Mouse (Mus musculus) embryonic facial prominence, embryonic 11.5 days (tissue): Measurements from ENCODE around the gene Rgs3. TPM values are rescaled to one million over a fixed set of nuclear protein-coding genes. Genes with fewer than 3 reads are reported as not detected.

Experiments used
- ATAC-seq: fragments of 200-750 bp; cut with Nextera tagmentation; replicated peaks from 2 replicates; pipeline ENCODE4 v1.8.0; 2017; ENCODE audit warnings: low read depth; ENCODE audit not compliant: insufficient number of reproducible peaks, low FRiP score, low TSS enrichment
- DNase-seq: peaks from one replicate; pipeline ENCODE4 v3.0.0-alpha.2; 2015; ENCODE audit warnings: low spot score
- H3K27ac ChIP-seq: fragments of 300-500 bp; sonication (generic); replicated peaks from 2 replicates; pipeline ENCODE4 v1.5.1; 2014; ENCODE audit warnings: mild to moderate bottlenecking, low read depth, low read length, control low read depth
- H3K27me3 ChIP-seq: fragments of 300-500 bp; sonication (generic); 2 replicates; pipeline ENCODE4 v1.6.1; 2014; ENCODE audit warnings: mild to moderate bottlenecking, low read length, moderate library complexity, mixed read lengths; ENCODE audit not compliant: control insufficient read depth, insufficient read depth
- H3K36me3 ChIP-seq: fragments of 300-500 bp; sonication (generic); replicated peaks from 2 replicates; pipeline ENCODE4 v1.6.1; 2014; ENCODE audit warnings: low read depth, mild to moderate bottlenecking, low read length, moderate library complexity, mixed read lengths; ENCODE audit not compliant: control insufficient read depth, insufficient read depth
- H3K4me1 ChIP-seq: fragments of 300-500 bp; sonication (generic); 2 replicates; pipeline ENCODE4 v1.6.1; 2014; ENCODE audit warnings: low read length, mixed read lengths; ENCODE audit not compliant: control insufficient read depth, insufficient read depth
- H3K4me2 ChIP-seq: fragments of 300-500 bp; sonication (generic); 2 replicates; pipeline ENCODE4 v1.6.1; 2014; ENCODE audit warnings: low read depth, mild to moderate bottlenecking, control low read depth, low read length, moderate library complexity
- H3K4me3 ChIP-seq: fragments of 300-500 bp; sonication (generic); 2 replicates; pipeline ENCODE4 v1.5.1; 2014; ENCODE audit warnings: low read depth, low read length, control low read depth
- H3K9ac ChIP-seq: fragments of 300-500 bp; sonication (generic); replicated peaks from 2 replicates; pipeline ENCODE4 v1.6.1; 2014; ENCODE audit warnings: mild to moderate bottlenecking, control low read depth, low read length
- H3K9me3 ChIP-seq: fragments of 300-500 bp; sonication (generic); replicated peaks from 2 replicates; pipeline ENCODE4 v1.6.1; 2016; ENCODE audit warnings: mild to moderate bottlenecking, low read length, inconsistent platforms, mixed read lengths; ENCODE audit not compliant: control insufficient read depth
- WGBS: fragments of 180-500 bp; shearing (Covaris S2); extraction: QIAGEN DNeasy Blood & Tissue Kit; methylation state at CpG from one replicate; pipeline ENCODE4 v1.1.7; 2014; 5-methylcytosine and 5-hydroxymethylcytosine counted together
- polyA plus RNA-seq: library from polyadenylated mRNA; unstranded; fragments of >200 nt; fragmentation: Nextera tagmentation; extraction: Ambion mirVana; gene quantifications from 2 replicates; pipeline ENCODE4 v1.2.1, GENCODE M21; 2014

Rgs3 gene
- polyA plus RNA-seq, 1 experiment from 2014 or later, result 24.8 TPM

DNA sequence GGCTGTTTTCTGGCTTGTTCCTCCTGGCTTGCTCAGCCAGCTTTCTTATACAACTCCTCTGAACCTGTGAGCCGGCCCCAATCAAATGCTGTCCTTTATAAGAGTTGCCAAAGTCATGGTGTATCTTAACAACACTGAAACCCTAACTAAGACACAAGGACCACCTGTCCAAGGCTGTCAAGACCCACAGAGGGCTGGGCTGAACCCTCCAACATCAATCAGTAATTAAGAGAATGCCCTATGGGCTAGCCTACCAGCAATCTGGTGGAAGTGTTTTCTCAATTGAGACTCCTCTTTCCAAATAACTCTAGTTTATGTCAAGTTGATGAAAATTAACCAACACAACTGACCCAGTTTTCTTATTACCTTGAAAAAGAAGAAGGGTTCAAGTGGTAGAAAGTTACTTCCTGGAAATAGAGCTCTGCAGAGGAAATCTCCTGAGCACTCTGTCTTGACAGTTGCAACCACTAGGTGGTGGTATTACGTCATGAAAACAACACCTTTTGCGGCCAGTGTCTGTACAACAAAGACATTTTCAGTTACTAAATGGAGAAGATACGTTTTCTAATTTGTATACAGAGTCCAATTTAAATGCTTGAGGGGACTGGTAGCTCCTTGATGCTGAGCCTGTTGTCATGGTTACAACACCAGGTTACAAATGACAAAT is 1.4 kb downstream of the Rgs3 start:
- no peak overlapping the region for H3K4me3 ChIP-seq
- no peaks in the 10 kb centered on the region for H3K36me3 ChIP-seq
- 24% methylated on average over 4 of the region's 4 CpGs for WGBS
- no peak; the same call in 1 of the 2 replicates for ATAC-seq
- DNase-seq, result peak; percentile 89
- H3K27me3 ChIP-seq, result no peaks in the 10 kb centered on the region
- no peak overlapping the region for H3K9ac ChIP-seq
- H3K27ac ChIP-seq, result no peak overlapping the region
- H3K9me3 ChIP-seq, result no peaks in the 10 kb centered on the region
- no peak overlapping the region for H3K4me2 ChIP-seq
- no peaks in the 10 kb centered on the region for H3K4me1 ChIP-seq

DNA sequence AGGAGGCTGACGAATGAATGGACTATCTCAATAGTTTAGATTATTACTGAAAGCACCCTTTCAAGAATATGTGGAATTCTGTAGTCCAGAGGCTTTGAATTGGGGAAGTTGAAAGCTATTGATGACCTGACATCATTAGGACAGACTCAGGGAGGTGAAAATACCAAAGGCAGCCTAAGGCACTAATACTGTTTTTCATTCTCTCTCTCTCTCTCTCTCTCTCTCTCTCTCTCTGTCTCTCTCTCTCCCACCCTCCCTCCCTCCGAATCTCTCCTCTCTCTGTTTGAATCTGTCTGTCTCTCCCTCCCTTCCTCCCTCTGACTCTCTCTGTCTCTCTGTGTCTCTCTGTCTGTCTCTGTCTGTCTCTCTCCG is 2.0 kb downstream of the Rgs3 start:
- H3K9ac ChIP-seq, result no peak overlapping the region
- H3K27ac ChIP-seq, result no peak overlapping the region
- no peak overlapping the region for H3K4me2 ChIP-seq
- H3K4me1 ChIP-seq, result no peaks in the 10 kb centered on the region
- no peak overlapping the region for H3K4me3 ChIP-seq
- H3K27me3 ChIP-seq, result no peaks in the 10 kb centered on the region
- H3K36me3 ChIP-seq, result no peaks in the 10 kb centered on the region
- DNase-seq (no peak), ATAC-seq (no peak)
- WGBS, result 58% methylated on average over 3 of the region's 3 CpGs
- no peaks in the 10 kb centered on the region for H3K9me3 ChIP-seq

DNA sequence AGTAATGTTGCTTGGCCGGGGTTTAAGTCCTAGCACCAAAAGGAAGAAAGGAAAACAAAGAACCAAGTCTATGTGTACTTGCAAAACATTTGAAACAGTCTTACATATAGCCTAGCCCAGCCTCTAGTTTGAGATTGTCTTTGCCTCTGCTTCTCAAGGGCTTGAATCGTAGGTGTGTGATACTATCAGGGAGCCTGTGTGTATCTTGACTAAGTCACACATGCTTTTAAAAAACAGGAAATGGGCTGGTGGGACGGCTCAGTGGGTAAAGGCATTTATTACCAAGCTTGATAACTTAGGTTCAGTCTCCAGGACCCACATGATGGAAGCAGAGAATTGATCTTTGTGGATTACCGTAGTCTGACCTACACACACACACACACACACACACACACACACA is 2.4 kb downstream of the Rgs3 start:
- no peak overlapping the region for H3K4me2 ChIP-seq
- no peak overlapping the region for H3K4me3 ChIP-seq
- 77% methylated on average over 4 of the region's 4 CpGs for WGBS
- H3K27me3 ChIP-seq, result no peaks in the 10 kb centered on the region
- no peak overlapping the region for H3K9ac ChIP-seq
- no peak overlapping the region for H3K27ac ChIP-seq
- H3K36me3 ChIP-seq, result no peaks in the 10 kb centered on the region
- ATAC-seq (no peak), DNase-seq (no peak)
- H3K9me3 ChIP-seq, result no peaks in the 10 kb centered on the region
- no peaks in the 10 kb centered on the region for H3K4me1 ChIP-seq

DNA sequence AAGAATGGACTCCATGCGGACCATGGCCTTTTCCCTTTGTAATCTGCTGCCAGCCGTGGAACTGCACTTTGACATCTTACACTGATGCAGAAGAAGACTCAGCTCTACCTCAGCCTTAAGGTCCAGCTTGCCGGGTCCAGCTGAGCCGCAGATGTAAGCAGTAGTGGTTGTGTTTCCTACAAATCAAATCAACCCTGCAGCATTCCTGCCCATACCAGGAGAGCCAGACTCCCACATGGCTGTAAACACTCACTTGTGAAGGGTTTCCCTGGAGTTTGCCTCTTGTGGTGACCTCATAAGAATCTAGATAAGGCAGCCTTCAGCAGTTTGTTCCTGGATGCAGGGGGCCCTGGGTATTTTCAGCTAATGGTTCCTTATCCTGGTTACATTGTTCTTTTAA is 6.9 kb downstream of the Rgs3 start:
- no peak overlapping the region for H3K4me2 ChIP-seq
- H3K27me3 ChIP-seq, result no peaks in the 10 kb centered on the region
- no peaks in the 10 kb centered on the region for H3K36me3 ChIP-seq
- H3K4me1 ChIP-seq, result no peaks in the 10 kb centered on the region
- no peak overlapping the region for H3K27ac ChIP-seq
- ATAC-seq (no peak), DNase-seq (no peak)
- H3K9ac ChIP-seq, result no peak overlapping the region
- H3K4me3 ChIP-seq, result no peak overlapping the region
- H3K9me3 ChIP-seq, result no peaks in the 10 kb centered on the region
- WGBS, result 77% methylated on average over 4 of the region's 4 CpGs

DNA sequence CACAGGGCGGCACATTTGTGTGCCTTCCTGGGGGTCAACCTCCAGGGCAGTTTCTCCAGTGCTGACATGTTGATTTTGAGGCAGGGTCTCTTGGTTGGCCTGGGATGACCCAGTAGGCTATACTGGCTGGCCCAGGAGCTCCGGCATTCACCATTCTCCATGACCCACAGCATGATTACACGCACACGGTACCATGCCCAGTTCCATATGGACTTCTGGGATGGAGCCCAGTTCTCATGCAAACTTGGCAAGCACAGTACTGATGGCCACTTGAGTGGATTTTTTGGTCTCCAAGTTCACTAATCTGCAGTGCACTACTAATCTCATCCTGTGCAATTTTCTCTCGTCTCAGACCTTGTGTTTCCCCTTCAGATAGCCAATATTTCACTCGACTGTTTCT is 8.0 kb downstream of the Rgs3 start:
- WGBS, result 91% methylated on average over 6 of the region's 6 CpGs

DNA sequence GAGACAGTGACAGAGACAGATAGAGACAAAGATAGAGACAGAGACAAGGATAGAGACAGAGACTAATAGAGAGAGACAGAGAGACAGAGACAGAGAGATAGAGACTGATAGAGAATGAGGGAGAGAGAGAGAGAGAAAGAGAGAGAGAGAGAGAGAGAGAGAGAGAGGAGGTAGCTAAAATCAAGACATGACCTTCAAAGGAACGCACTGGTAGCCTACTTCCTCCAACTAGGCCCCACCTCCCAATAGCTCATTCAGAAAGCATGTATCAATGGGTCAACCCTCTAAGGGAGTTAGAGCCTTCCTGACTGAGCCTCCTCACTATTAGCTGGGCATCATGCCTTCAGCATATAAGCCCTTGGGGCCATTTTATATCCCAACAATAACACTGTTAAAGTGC is 8.7 kb downstream of the Rgs3 start:
- no peaks in the 10 kb centered on the region for H3K4me1 ChIP-seq
- no peak overlapping the region for H3K9ac ChIP-seq
- H3K9me3 ChIP-seq, result no peaks in the 10 kb centered on the region
- WGBS, result 94% methylated on average over 1 of the region's 1 CpGs
- H3K36me3 ChIP-seq, result no peaks in the 10 kb centered on the region
- no peak overlapping the region for H3K4me2 ChIP-seq
- H3K27ac ChIP-seq, result no peak overlapping the region
- DNase-seq (no peak), ATAC-seq (no peak)
- no peak overlapping the region for H3K4me3 ChIP-seq
- H3K27me3 ChIP-seq, result no peaks in the 10 kb centered on the region

More for the DNA sequence above, 8.0 kb downstream of the Rgs3 start:
- H3K27ac ChIP-seq, result no peak overlapping the region
- no peak for DNase-seq
- no peaks in the 10 kb centered on the region for H3K4me1 ChIP-seq
- H3K36me3 ChIP-seq, result no peaks in the 10 kb centered on the region
- no peak for ATAC-seq
- no peak overlapping the region for H3K9ac ChIP-seq
- no peaks in the 10 kb centered on the region for H3K27me3 ChIP-seq
- no peaks in the 10 kb centered on the region for H3K9me3 ChIP-seq
- no peak overlapping the region for H3K4me2 ChIP-seq
- no peak overlapping the region for H3K4me3 ChIP-seq

DNA sequence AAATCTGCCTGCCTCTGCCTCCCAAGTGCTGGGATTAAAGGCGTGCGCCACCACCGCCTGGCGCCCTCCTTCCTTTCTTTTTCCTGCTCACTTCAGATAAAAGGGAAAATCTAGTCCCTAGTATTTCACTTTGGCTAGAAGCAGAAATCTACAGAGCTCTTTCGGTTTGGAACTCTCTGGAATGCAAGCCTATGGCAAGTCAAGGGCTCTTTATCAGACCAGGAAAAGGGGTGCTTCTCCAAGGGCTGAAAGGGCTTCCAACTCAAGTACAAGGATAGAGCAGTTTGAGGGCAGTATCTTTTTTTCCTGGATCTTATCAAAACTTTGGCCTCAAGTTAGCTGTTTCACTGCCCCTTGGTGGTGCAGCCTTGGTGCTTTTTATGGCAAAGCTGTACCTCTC is 10.0 kb downstream of the Rgs3 start:
- no peaks in the 10 kb centered on the region for H3K4me1 ChIP-seq
- no peak for DNase-seq
- no peaks in the 10 kb centered on the region for H3K36me3 ChIP-seq
- ATAC-seq, result no peak
- WGBS, result 90% methylated on average over 5 of the region's 5 CpGs
- no peaks in the 10 kb centered on the region for H3K9me3 ChIP-seq
- H3K27me3 ChIP-seq, result no peaks in the 10 kb centered on the region
- no peak overlapping the region for H3K4me3 ChIP-seq
- H3K4me2 ChIP-seq, result no peak overlapping the region
- H3K9ac ChIP-seq, result no peak overlapping the region
- no peak overlapping the region for H3K27ac ChIP-seq

DNA sequence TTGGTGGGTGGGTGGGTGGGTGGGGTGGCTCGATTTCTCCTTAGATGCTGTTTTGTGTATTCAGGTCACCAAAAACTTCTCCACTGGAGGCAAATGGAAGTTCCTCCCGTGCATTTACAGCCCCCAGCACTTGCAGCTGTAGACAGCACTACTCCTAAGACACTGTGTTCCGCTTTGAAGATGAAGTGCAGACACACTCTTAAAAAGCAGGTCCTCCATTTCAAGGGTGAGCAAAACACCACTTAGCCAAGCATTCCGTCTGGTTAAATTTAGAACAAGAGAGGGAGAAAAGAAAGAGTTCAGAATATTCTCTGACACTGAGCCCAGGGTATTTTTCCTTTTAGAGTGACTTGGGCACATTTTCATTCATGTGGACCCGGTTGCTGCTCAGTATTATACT is 10.4 kb downstream of the Rgs3 start:
- Histone ChIP-seq H3K4me2 (no peak overlapping the region), H3K9me3 (no peaks in the 10 kb centered on the region), H3K27me3 (no peaks in the 10 kb centered on the region), H3K4me1 (no peaks in the 10 kb centered on the region), H3K9ac (no peak overlapping the region), H3K36me3 (no peaks in the 10 kb centered on the region), H3K4me3 (no peak overlapping the region), H3K27ac (no peak overlapping the region)
- 58% methylated on average over 5 of the region's 5 CpGs for WGBS
- ATAC-seq, result no peak
- DNase-seq, result no peak
